20 mouse cellular contexts compared by ENCODE assay signal in genomic region chr1:186988281-186988682, GRCm38 (mm10). TPM values are rescaled to one million over a fixed set of nuclear protein-coding genes. Genes with fewer than 3 reads are reported as not detected.
DNase-seq lines count a peak whose midpoint lies in the region; ATAC-seq and TF ChIP-seq lines count a peak whose summit lies in the region.
"Had no signal": no experiment of that assay in that cellular context is flagged by ENCODE, and none has a peak within 500 bp of the region (broad histone marks: within the 10 kb centered on the region; RNA-seq: fewer than 3 reads in every experiment).

No protein-coding gene starts in this region.

- H3K4me3 ChIP-seq in embryonic fibroblast, embryonic 13.5 days (ENCODE audit: insufficient read depth, low read length), result no peak overlapping the region
- H3K4me3 ChIP-seq in midbrain, embryonic 15.5 days, result no peak overlapping the region
- H3K4me3 ChIP-seq: heart, embryonic 12.5 days; intestine, embryonic 15.5 days; kidney, embryonic 15.5 days; stomach, embryonic 15.5 days had no signal

- DNase-seq in embryo, embryonic 11 days, result peak; percentile 36
- no peak for DNase-seq in embryo, embryonic 10.5 days (ENCODE audit: low spot score)
- DNase-seq in left cerebral cortex, postnatal 25 days (ENCODE audit: low spot score in 2 of 2), result peak; percentile 12 to 44
- DNase-seq in left cerebral cortex, postnatal 4 days, result no peak
- no peak for DNase-seq in gastrocnemius, postnatal 4 days (ENCODE audit: low spot score in 2 of 2)
- DNase-seq in adrenal gland, postnatal 4 days (ENCODE audit: low spot score in 2 of 2), result no peak
- DNase-seq: cerebellum, adult 11-12 months; gastrocnemius, postnatal 25 days; heart, postnatal 36 days; lung, postnatal 4 days; spleen, adult 18-20 months had no signal

- TF ChIP-seq POLR2A in embryonic fibroblast, embryonic 13.5 days (IDR thresholded peaks at IDR 0.05; ENCODE audit: low read depth, low read length), result no peak

- peak overlapping the region; percentile 14; the same call in 1 of the 2 replicates for H3K4me2 ChIP-seq in midbrain, embryonic 15.5 days
- H3K4me2 ChIP-seq: heart, embryonic 12.5 days; intestine, embryonic 15.5 days; kidney, embryonic 15.5 days; stomach, embryonic 15.5 days had no signal

- H3K9me3 ChIP-seq in midbrain, embryonic 15.5 days, result no peaks in the 10 kb centered on the region
- H3K9me3 ChIP-seq: intestine, embryonic 15.5 days; kidney, embryonic 15.5 days; stomach, embryonic 15.5 days had no signal

- TF ChIP-seq CTCF in embryonic fibroblast, embryonic 13.5 days (IDR thresholded peaks at IDR 0.05; ENCODE audit: borderline replicate concordance, insufficient read depth, low read length), result no peak

- H3K27me3 ChIP-seq in midbrain, embryonic 15.5 days (replicated peaks), result no peaks in the 10 kb centered on the region; the same call in 1 of the 2 replicates
- H3K27me3 ChIP-seq: heart, embryonic 12.5 days; intestine, embryonic 15.5 days; kidney, embryonic 15.5 days; stomach, embryonic 15.5 days had no signal

- WGBS in midbrain, embryonic 15.5 days, result 27% methylated on average over 9 of the region's 9 CpGs

- H3K27ac ChIP-seq in embryonic fibroblast, embryonic 13.5 days (ENCODE audit: insufficient read depth, low read length), result 0 out of 2 replicates have a peak overlapping the region, but pooled peaks have one; percentile 21
- H3K27ac ChIP-seq in midbrain, embryonic 15.5 days, result no peak overlapping the region
- H3K27ac ChIP-seq: intestine, embryonic 15.5 days; kidney, embryonic 15.5 days; stomach, embryonic 15.5 days had no signal

- no peaks in the 10 kb centered on the region for H3K36me3 ChIP-seq in midbrain, embryonic 15.5 days (replicated peaks)
- H3K36me3 ChIP-seq: heart, embryonic 12.5 days; intestine, embryonic 15.5 days; kidney, embryonic 15.5 days; stomach, embryonic 15.5 days had no signal

- H3K9ac ChIP-seq in midbrain, embryonic 15.5 days, result no peak overlapping the region
- H3K9ac ChIP-seq: heart, embryonic 12.5 days; intestine, embryonic 15.5 days; kidney, embryonic 15.5 days; stomach, embryonic 15.5 days had no signal

- H3K4me1 ChIP-seq in embryonic fibroblast, embryonic 13.5 days (ENCODE audit: control insufficient read depth, insufficient read depth, low read length), result peaks cover 3% of the 10 kb centered on the region
- H3K4me1 ChIP-seq in midbrain, embryonic 15.5 days, result peaks cover 9% of the 10 kb centered on the region
- H3K4me1 ChIP-seq: intestine, embryonic 15.5 days; kidney, embryonic 15.5 days; stomach, embryonic 15.5 days had no signal

- ATAC-seq in midbrain, embryonic 15.5 days (replicated peaks), result no peak
- ATAC-seq: intestine, embryonic 15.5 days had no signal

- intact Hi-C loops in left cerebral cortex, postnatal 25 days (cut with DNase I), result no loop called here
- intact Hi-C loops in left cerebral cortex, postnatal 4 days (cut with DNase I), result no loop called here

RNA-seq across cellular contexts. Expression of gene D1Pas1, which starts 21.1 kb away (rescaled TPM):
- not detected for total RNA-seq in left cerebral cortex, postnatal 25 days (2021)
- total RNA-seq in left cerebral cortex, postnatal 4 days (2021), result under 1 TPM; 0.18 to 0.30 TPM
- 0.16 TPM in 1 of 2 replicates, not detected in the other for polyA plus RNA-seq in embryonic fibroblast, embryonic 13.5 days (2011; ENCODE audit: insufficient read length, low read depth, missing spikeins)
- 0.09 TPM in 1 of 2 replicates, not detected in the other for polyA plus RNA-seq in midbrain, embryonic 15.5 days (2015; fragmentation: Nextera tagmentation; extraction: Ambion mirVana)
- not detected for total RNA-seq in gastrocnemius, postnatal 4 days (2021)
- under 1 TPM in 1 of 2 experiments, not detected in 1; 0.08 TPM for total RNA-seq in adrenal gland, postnatal 4 days (2021)
- total RNA-seq: gastrocnemius, postnatal 25 days; heart, postnatal 36 days; layer of hippocampus, adult 18-20 months had no signal
- polyA plus RNA-seq: liver, embryonic 16.5 days; thymus, postnatal 0 days had no signal

Comparison
In these comparisons a context has a peak if more than half of its experiments do, and no peak if none do; other contexts are left out.
1. DNase-seq: peak in embryo, embryonic 11 days (single experiment) and left cerebral cortex, postnatal 25 days (2 of 2); none in embryo, embryonic 10.5 days (single experiment), left cerebral cortex, postnatal 4 days (single experiment), gastrocnemius, postnatal 4 days (0 of 2) and adrenal gland, postnatal 4 days (0 of 2).